Mouse (Mus musculus) midbrain, embryonic 13.5 days (tissue): ENCODE data around the gene Ikbke. TPM values are rescaled to one million over a fixed set of nuclear protein-coding genes. Genes with fewer than 3 reads are reported as not detected.
A peak's percentile ranks its signal among the peaks of the same experiment; 100 is the strongest.

Experiments used
- ATAC-seq: fragments of 200-750 bp; cut with Nextera tagmentation; 2 replicates; pipeline ENCODE4 v1.8.0; 2017; ENCODE audit warnings: mild to moderate bottlenecking, moderate TSS enrichment, moderate library complexity
- H3K27ac ChIP-seq: fragments of 300-500 bp; sonication (generic); 2 replicates; pipeline ENCODE4 v1.5.1; 2015; ENCODE audit warnings: inconsistent platforms, mild to moderate bottlenecking, moderate library complexity
- H3K27me3 ChIP-seq: fragments of 300-500 bp; sonication (generic); 2 replicates; pipeline ENCODE4 v1.6.1; 2015; ENCODE audit warnings: mild to moderate bottlenecking, inconsistent platforms
- H3K36me3 ChIP-seq: fragments of 300-500 bp; sonication (generic); 2 replicates; pipeline ENCODE4 v1.6.1; 2015; ENCODE audit warnings: mild to moderate bottlenecking, inconsistent platforms
- H3K4me1 ChIP-seq: fragments of 300-500 bp; sonication (generic); replicated peaks from 2 replicates; pipeline ENCODE4 v1.6.1; 2015; ENCODE audit warnings: inconsistent platforms
- H3K4me2 ChIP-seq: fragments of 300-500 bp; sonication (generic); replicated peaks from 2 replicates; pipeline ENCODE4 v1.6.1; 2015; ENCODE audit warnings: moderate library complexity, mild to moderate bottlenecking, inconsistent platforms
- H3K4me3 ChIP-seq: fragments of 300-500 bp; sonication (generic); replicated peaks from 2 replicates; pipeline ENCODE4 v1.5.1; 2015; ENCODE audit warnings: mild to moderate bottlenecking, inconsistent platforms
- H3K9ac ChIP-seq: fragments of 300-500 bp; sonication (generic); replicated peaks from 2 replicates; pipeline ENCODE4 v1.6.1; 2015; ENCODE audit warnings: mild to moderate bottlenecking, inconsistent platforms
- H3K9me3 ChIP-seq: fragments of 300-500 bp; sonication (generic); 2 replicates; pipeline ENCODE4 v1.6.1; 2016; ENCODE audit warnings: mild to moderate bottlenecking, inconsistent platforms
- WGBS: fragments of 180-500 bp; shearing (Covaris S2); methylation state at CpG from one replicate; pipeline ENCODE4 v1.1.7; 2015; 5-methylcytosine and 5-hydroxymethylcytosine counted together
- polyA plus RNA-seq: library from polyadenylated mRNA; unstranded; fragments of >200 nt; fragmentation: Nextera tagmentation; extraction: Ambion mirVana; gene quantifications from 2 replicates; pipeline ENCODE4 v1.2.1, GENCODE M21; 2015

Gene Ikbke
- polyA plus RNA-seq, 1 experiment from 2014 or later = 0.73 TPM

DNA sequence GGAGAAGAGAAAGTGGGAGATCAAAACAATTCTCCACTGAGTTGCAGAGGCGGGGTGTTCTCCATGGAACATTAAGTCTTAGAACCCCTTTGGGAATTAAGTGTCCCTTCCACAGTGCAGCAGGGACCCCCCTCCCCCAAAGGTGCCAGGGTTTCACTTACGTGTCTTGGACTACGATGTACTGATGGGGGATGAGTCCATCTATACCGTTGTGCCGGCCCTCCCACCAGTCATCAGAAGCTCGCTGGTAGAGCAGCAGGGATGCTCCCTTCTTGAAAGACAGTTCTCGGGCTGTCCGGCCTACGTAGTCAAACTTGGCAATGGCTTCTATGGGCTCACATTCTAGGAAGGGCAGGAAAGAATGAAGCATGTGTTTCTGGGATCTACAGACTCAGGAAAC lies 18.8 kb upstream of the Ikbke start:
- Histone ChIP-seq H3K27ac (no peak overlapping the region), H3K36me3 (peaks cover 50% of the 10 kb centered on the region), H3K4me3 (no peak overlapping the region), H3K9ac (no peak overlapping the region), H3K4me2 (no peak overlapping the region), H3K9me3 (no peaks in the 10 kb centered on the region), H3K27me3 (no peaks in the 10 kb centered on the region), H3K4me1 (peaks cover 8% of the 10 kb centered on the region; the same call in 1 of the 2 replicates)
- WGBS = 94% methylated on average over 9 of the region's 9 CpGs
- ATAC-seq = no peak

- H3K27me3 ChIP-seq = no peaks in the 10 kb centered on the region
- no peak for ATAC-seq
- 95% methylated on average over 7 of the region's 7 CpGs for WGBS
- no peak overlapping the region for H3K4me3 ChIP-seq
- H3K36me3 ChIP-seq = peaks cover 64% of the 10 kb centered on the region
- H3K4me1 ChIP-seq = peaks cover 8% of the 10 kb centered on the region; the same call in 1 of the 2 replicates
- no peak overlapping the region for H3K9ac ChIP-seq
- no peak overlapping the region for H3K27ac ChIP-seq
- H3K9me3 ChIP-seq = no peaks in the 10 kb centered on the region
- H3K4me2 ChIP-seq = no peak overlapping the region
Measured at GRCm38 (mm10) chr1:131296726-131297125, 17.3 kb upstream of the Ikbke start.

GRCm38 (mm10) chr1:131295200-131295599 lies 15.8 kb upstream of the Ikbke start:
- 68% methylated on average over 8 of the region's 8 CpGs for WGBS
- H3K4me1 ChIP-seq = peaks cover 8% of the 10 kb centered on the region; the same call in 1 of the 2 replicates
- ATAC-seq = 0 out of 2 replicates have a peak, but pooled peaks have one; percentile 25
- H3K9me3 ChIP-seq = no peaks in the 10 kb centered on the region
- H3K9ac ChIP-seq = no peak overlapping the region
- no peak overlapping the region for H3K27ac ChIP-seq
- H3K27me3 ChIP-seq = no peaks in the 10 kb centered on the region
- no peak overlapping the region for H3K4me2 ChIP-seq
- peaks cover 60% of the 10 kb centered on the region for H3K36me3 ChIP-seq
- H3K4me3 ChIP-seq = no peak overlapping the region

GRCm38 (mm10) chr1:131293922-131294250 lies 14.5 kb upstream of the Ikbke start:
- Histone ChIP-seq H3K27me3 (no peaks in the 10 kb centered on the region), H3K4me1 (peaks cover 8% of the 10 kb centered on the region; the same call in 1 of the 2 replicates), H3K9ac (no peak overlapping the region), H3K4me3 (no peak overlapping the region), H3K4me2 (no peak overlapping the region), H3K36me3 (peaks cover 54% of the 10 kb centered on the region), H3K27ac (no peak overlapping the region), H3K9me3 (no peaks in the 10 kb centered on the region)
- 93% methylated on average over 2 of the region's 2 CpGs for WGBS
- no peak for ATAC-seq

DNA sequence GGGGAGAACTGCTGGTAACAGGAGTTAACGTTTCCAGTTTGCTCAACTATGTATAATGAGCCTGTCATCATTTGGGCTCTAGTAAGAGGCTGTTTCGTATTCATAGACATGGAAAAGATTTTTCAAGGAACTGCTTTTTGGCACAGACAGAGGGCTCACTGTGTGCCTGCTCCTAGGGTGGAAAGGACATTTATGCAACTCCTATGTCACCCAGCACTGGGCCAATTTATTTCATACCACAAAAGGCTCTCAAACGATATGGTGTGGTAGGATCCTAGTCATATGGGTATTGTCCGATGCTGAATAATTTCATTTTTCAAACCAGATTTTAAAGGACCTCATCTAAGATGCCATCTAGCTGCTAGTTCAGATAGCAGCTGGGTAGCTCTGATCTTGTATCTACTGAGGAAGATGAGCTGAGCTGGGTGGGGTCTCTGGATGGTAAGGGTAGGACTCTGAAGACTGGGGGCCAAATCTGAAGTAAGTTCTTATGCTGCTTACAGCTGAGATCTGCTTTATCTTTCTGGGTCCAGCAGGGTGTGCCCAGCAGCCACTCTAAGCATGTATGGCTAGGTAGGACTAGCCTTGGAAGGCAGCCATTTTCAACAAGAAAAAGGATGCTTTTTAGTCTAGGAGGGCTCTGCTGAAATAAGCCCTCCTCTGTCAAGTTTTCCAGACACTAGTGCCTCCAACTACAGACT lies 14.0 kb upstream of the Ikbke start:
- H3K27ac ChIP-seq = no peak overlapping the region
- H3K27me3 ChIP-seq = no peaks in the 10 kb centered on the region
- 90% methylated on average over 4 of the region's 4 CpGs for WGBS
- H3K4me1 ChIP-seq = peaks cover 8% of the 10 kb centered on the region; the same call in 1 of the 2 replicates
- H3K4me2 ChIP-seq = no peak overlapping the region
- peaks cover 56% of the 10 kb centered on the region for H3K36me3 ChIP-seq
- H3K9me3 ChIP-seq = no peaks in the 10 kb centered on the region
- no peak for ATAC-seq
- H3K9ac ChIP-seq = no peak overlapping the region
- H3K4me3 ChIP-seq = no peak overlapping the region

GRCm38 (mm10) chr1:131290648-131291047 lies 11.2 kb upstream of the Ikbke start:
- Histone ChIP-seq H3K4me2 (no peak overlapping the region), H3K4me1 (peaks cover 6% of the 10 kb centered on the region; the same call in 1 of the 2 replicates), H3K27me3 (no peaks in the 10 kb centered on the region), H3K36me3 (peaks cover 31% of the 10 kb centered on the region), H3K4me3 (no peak overlapping the region), H3K9ac (no peak overlapping the region), H3K27ac (no peak overlapping the region), H3K9me3 (no peaks in the 10 kb centered on the region)
- WGBS = 50% methylated on average over 2 of the region's 2 CpGs
- no peak for ATAC-seq

GRCm38 (mm10) chr1:131288938-131289337 lies 9.5 kb upstream of the Ikbke start:
- Histone ChIP-seq H3K4me1 (0 out of 2 replicates have a peak, but pooled peaks cover 3% of the 10 kb centered on the region), H3K27me3 (no peaks in the 10 kb centered on the region), H3K27ac (no peak overlapping the region), H3K36me3 (peaks cover 31% of the 10 kb centered on the region), H3K4me2 (no peak overlapping the region), H3K4me3 (no peak overlapping the region), H3K9me3 (no peaks in the 10 kb centered on the region), H3K9ac (no peak overlapping the region)
- WGBS = 92% methylated on average over 6 of the region's 6 CpGs
- no peak for ATAC-seq

DNA sequence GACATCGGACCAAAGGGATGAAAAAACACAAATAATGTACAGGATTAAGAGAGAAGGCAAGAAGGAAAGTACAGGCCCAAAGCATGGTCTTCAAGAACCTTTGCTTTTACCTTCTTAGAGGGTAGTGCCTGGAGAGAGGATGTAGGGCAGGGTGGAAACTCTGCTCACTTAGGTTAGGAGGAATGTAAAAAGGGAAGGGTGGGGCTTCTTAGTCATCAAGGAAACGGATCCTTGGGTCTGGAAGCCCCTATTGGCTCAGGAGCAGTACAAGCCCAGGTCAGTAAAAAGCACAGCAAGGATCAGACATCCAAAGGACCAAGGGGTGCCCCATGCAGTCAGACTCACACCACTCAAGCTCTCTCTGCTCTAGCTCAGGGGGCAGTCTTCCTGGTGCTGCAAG lies 7.9 kb upstream of the Ikbke start:
- no peaks in the 10 kb centered on the region for H3K27me3 ChIP-seq
- no peak overlapping the region for H3K27ac ChIP-seq
- H3K4me2 ChIP-seq = no peak overlapping the region
- 77% methylated on average over 2 of the region's 2 CpGs for WGBS
- 0 out of 2 replicates have a peak, but pooled peaks cover 3% of the 10 kb centered on the region for H3K4me1 ChIP-seq
- no peaks in the 10 kb centered on the region for H3K9me3 ChIP-seq
- H3K9ac ChIP-seq = no peak overlapping the region
- no peak overlapping the region for H3K4me3 ChIP-seq
- ATAC-seq = no peak
- H3K36me3 ChIP-seq = peaks cover 21% of the 10 kb centered on the region

GRCm38 (mm10) chr1:131286803-131287202 lies 7.4 kb upstream of the Ikbke start:
- 77% methylated on average over 5 of the region's 5 CpGs for WGBS
- Histone ChIP-seq H3K4me3 (no peak overlapping the region), H3K27ac (no peak overlapping the region), H3K27me3 (no peaks in the 10 kb centered on the region), H3K36me3 (peaks cover 17% of the 10 kb centered on the region), H3K9ac (no peak overlapping the region), H3K9me3 (no peaks in the 10 kb centered on the region), H3K4me2 (no peak overlapping the region), H3K4me1 (0 out of 2 replicates have a peak, but pooled peaks cover 3% of the 10 kb centered on the region)
- ATAC-seq = no peak

DNA sequence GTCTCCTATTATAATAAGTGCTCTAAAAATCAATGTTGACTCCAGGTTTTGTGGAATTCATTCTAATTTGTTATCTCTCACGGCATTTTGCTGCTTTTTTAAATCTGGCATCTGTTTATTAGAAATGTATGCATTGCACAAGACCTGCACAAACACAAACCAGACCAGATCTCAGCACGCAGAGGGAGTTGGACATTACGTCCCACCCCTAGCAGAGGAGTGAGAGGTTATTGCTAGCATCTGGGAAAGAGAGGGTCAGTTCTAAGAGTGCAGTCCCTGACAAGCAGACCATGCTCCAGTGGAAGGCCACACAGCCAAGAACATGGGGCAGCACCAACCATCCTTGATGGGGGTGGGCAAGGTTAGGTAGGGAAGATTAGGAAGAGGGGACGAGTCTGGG lies 5.2 kb upstream of the Ikbke start:
- Histone ChIP-seq H3K27me3 (no peaks in the 10 kb centered on the region), H3K9me3 (no peaks in the 10 kb centered on the region), H3K9ac (no peak overlapping the region), H3K4me1 (0 out of 2 replicates have a peak, but pooled peaks cover 3% of the 10 kb centered on the region), H3K4me2 (no peak overlapping the region), H3K36me3 (peaks cover 12% of the 10 kb centered on the region), H3K4me3 (no peak overlapping the region), H3K27ac (no peak overlapping the region)
- WGBS = 89% methylated on average over 4 of the region's 4 CpGs
- no peak for ATAC-seq

DNA sequence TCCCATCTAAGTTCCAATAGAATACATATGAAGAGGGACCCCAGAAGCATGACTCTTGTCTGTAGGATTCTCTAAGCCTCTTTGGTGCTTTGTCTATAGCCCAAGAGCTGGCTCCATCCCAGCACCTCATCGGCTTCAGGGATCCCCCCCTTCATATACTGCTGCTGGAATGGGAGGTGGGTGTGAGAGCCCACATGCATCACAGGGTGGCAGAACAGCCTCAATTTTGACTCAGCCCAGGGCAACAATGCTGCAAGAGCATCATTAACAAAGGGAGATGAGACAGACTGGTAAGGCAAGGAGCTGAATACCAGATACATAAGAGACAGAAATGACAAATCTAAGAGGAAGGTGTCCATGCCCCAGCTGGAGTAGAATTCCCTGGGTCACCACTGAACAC lies 4.8 kb upstream of the Ikbke start:
- Histone ChIP-seq H3K4me2 (no peak overlapping the region), H3K9me3 (no peaks in the 10 kb centered on the region)
- 81% methylated on average over 1 of the region's 1 CpGs for WGBS

DNA sequence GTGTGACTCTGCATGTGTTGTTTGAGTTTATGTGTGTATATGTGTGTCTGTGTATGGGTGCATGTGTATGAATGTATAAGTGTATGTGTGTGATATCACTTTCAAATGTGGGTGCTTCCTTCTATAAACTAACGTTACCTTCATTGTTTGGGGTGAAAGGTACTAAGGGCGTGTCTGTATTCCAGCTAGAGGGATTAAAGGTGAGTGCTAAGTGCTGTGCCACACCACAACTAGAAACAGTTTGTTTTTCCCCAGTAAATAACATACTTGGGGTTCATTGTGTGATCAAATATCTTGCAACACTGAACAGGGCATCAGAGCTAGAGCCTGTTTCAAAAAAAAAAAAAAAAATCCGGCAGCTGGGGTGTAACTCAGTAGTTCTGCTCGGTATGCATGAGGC lies 2.3 kb upstream of the Ikbke start:
- ATAC-seq = 0 out of 2 replicates have a peak, but pooled peaks have one; percentile 3
- H3K9me3 ChIP-seq = no peaks in the 10 kb centered on the region
- H3K27me3 ChIP-seq = no peaks in the 10 kb centered on the region
- no peak overlapping the region for H3K27ac ChIP-seq
- 0 out of 2 replicates have a peak, but pooled peaks cover 3% of the 10 kb centered on the region for H3K4me1 ChIP-seq
- H3K9ac ChIP-seq = no peak overlapping the region
- 61% methylated on average over 4 of the region's 4 CpGs for WGBS
- H3K4me2 ChIP-seq = no peak overlapping the region
- H3K4me3 ChIP-seq = no peak overlapping the region
- H3K36me3 ChIP-seq = no peaks in the 10 kb centered on the region

More for the DNA sequence above, 4.8 kb upstream of the Ikbke start:
- H3K4me3 ChIP-seq = no peak overlapping the region
- H3K36me3 ChIP-seq = peaks cover 8% of the 10 kb centered on the region
- H3K9ac ChIP-seq = no peak overlapping the region
- 0 out of 2 replicates have a peak, but pooled peaks cover 3% of the 10 kb centered on the region for H3K4me1 ChIP-seq
- H3K27me3 ChIP-seq = no peaks in the 10 kb centered on the region
- 0 out of 2 replicates have a peak, but pooled peaks have one; percentile 54 for ATAC-seq
- H3K27ac ChIP-seq = no peak overlapping the region
